Mouse (Mus musculus): ENCODE data around the gene Nit1. TPM values are rescaled to one million over a fixed set of nuclear protein-coding genes. Genes with fewer than 3 reads are reported as not detected.

Nit1 gene
- total and polyA plus RNA-seq, 2 experiments from 2014 or later, result 31.4 to 39.6 TPM

GRCm38 (mm10) chr1:171288328-171288727 is 57.1 kb downstream of the Nit1 start:
- H3K9ac ChIP-seq (replicated peaks; ENCODE audit: low read depth, low read length), result no peak overlapping the region
- no peaks in the 10 kb centered on the region for H3K27me3 ChIP-seq (ENCODE audit: control insufficient read depth, insufficient read depth, low read length)
- H3K36me3 ChIP-seq (replicated peaks; ENCODE audit: control insufficient read depth, insufficient read depth, low read length), result peaks cover 38% of the 10 kb centered on the region
- H3K27ac ChIP-seq (ENCODE audit: low read depth), result no peak overlapping the region
- peak overlapping the region; percentile 95; the same call in 1 of the 2 replicates for H3K4me3 ChIP-seq (ENCODE audit: low read depth, low read length)
- no peaks in the 10 kb centered on the region for H3K9me3 ChIP-seq (replicated peaks; ENCODE audit: control insufficient read depth, low read length)
- TF ChIP-seq CTCF (IDR thresholded peaks at IDR 0.05; ENCODE audit: low read depth) (no peak), EP300 (IDR thresholded peaks at IDR 0.05; ENCODE audit: low read depth) (no peak)
- peaks cover 8% of the 10 kb centered on the region; the same call in 1 of the 2 replicates for H3K4me1 ChIP-seq (ENCODE audit: control insufficient read depth, insufficient read depth)
- ATAC-seq (ENCODE audit: insufficient read depth, low read depth) (no peak), DNase-seq (ENCODE audit: low spot score) (no peak)
- WGBS, result 70% methylated on average over 4 of the region's 4 CpGs
- H3K4me2 ChIP-seq (ENCODE audit: low read depth, low read length), result peak overlapping the region; percentile 84; the same call in 1 of the 2 replicates

Other genes starting within 250 kb of the Nit1 start
- 3.7 TPM in 1 of 2 replicates, not detected in the other for gene Cfap126, start 231.7 kb downstream of the Nit1 start, total RNA-seq (2014; rRNA removed; ENCODE audit: low replicate concordance)
- gene Cfap126, start 231.7 kb downstream of the Nit1 start, polyA plus RNA-seq (2015; fragmentation: Nextera tagmentation; extraction: Ambion mirVana), result 2.2 and 3.5 TPM in 2 replicates
- 875 and 891 TPM in 2 replicates for gene Sdhc, start 195.0 kb downstream of the Nit1 start, total RNA-seq (2014; rRNA removed; ENCODE audit: low replicate concordance)
- 754 and 772 TPM in 2 replicates for gene Sdhc, start 195.0 kb downstream of the Nit1 start, polyA plus RNA-seq (2015; fragmentation: Nextera tagmentation; extraction: Ambion mirVana)
- 1.6 and 2.0 TPM in 2 replicates for gene Mpz, start 194.9 kb downstream of the Nit1 start, total RNA-seq (2014; rRNA removed; ENCODE audit: low replicate concordance)
- gene Mpz, start 194.9 kb downstream of the Nit1 start, polyA plus RNA-seq (2015; fragmentation: Nextera tagmentation; extraction: Ambion mirVana), result 0.05 and 0.49 TPM in 2 replicates
- 40.2 and 48.7 TPM in 2 replicates for gene Pcp4l1, start 149.4 kb downstream of the Nit1 start, total RNA-seq (2014; rRNA removed; ENCODE audit: low replicate concordance)
- 161 and 164 TPM in 2 replicates for gene Pcp4l1, start 149.4 kb downstream of the Nit1 start, polyA plus RNA-seq (2015; fragmentation: Nextera tagmentation; extraction: Ambion mirVana)
- not detected in 2 replicates for gene Nr1i3, start 131.7 kb downstream of the Nit1 start, total RNA-seq (2014; rRNA removed; ENCODE audit: low replicate concordance)
- gene Nr1i3, start 131.7 kb downstream of the Nit1 start, polyA plus RNA-seq (2015; fragmentation: Nextera tagmentation; extraction: Ambion mirVana), result 0.27 and 0.30 TPM in 2 replicates
- 82.0 and 97.7 TPM in 2 replicates for gene Tomm40l, start 123.1 kb downstream of the Nit1 start, total RNA-seq (2014; rRNA removed; ENCODE audit: low replicate concordance)
- 56.0 and 64.6 TPM in 2 replicates for gene Tomm40l, start 123.1 kb downstream of the Nit1 start, polyA plus RNA-seq (2015; fragmentation: Nextera tagmentation; extraction: Ambion mirVana)
- gene Apoa2, start 120.6 kb downstream of the Nit1 start, total RNA-seq (2014; rRNA removed; ENCODE audit: low replicate concordance), result 14.5 TPM in 1 of 2 replicates, not detected in the other
- gene Apoa2, start 120.6 kb downstream of the Nit1 start, polyA plus RNA-seq (2015; fragmentation: Nextera tagmentation; extraction: Ambion mirVana), result 4.0 and 4.5 TPM in 2 replicates
- gene Fcer1g, start 111.3 kb downstream of the Nit1 start, total RNA-seq (2014; rRNA removed; ENCODE audit: low replicate concordance), result 22.7 and 60.5 TPM in 2 replicates
- gene Fcer1g, start 111.3 kb downstream of the Nit1 start, polyA plus RNA-seq (2015; fragmentation: Nextera tagmentation; extraction: Ambion mirVana), result 24.6 TPM in 2 replicates
- 4.1 and 5.5 TPM in 2 replicates for gene Adamts4, start 95.2 kb downstream of the Nit1 start, total RNA-seq (2014; rRNA removed; ENCODE audit: low replicate concordance)
- gene Adamts4, start 95.2 kb downstream of the Nit1 start, polyA plus RNA-seq (2015; fragmentation: Nextera tagmentation; extraction: Ambion mirVana), result 3.8 and 3.9 TPM in 2 replicates
- 962 and 1,127 TPM in 2 replicates for gene Ndufs2, start 94.3 kb downstream of the Nit1 start, total RNA-seq (2014; rRNA removed; ENCODE audit: low replicate concordance)
- 998 and 1,009 TPM in 2 replicates for gene Ndufs2, start 94.3 kb downstream of the Nit1 start, polyA plus RNA-seq (2015; fragmentation: Nextera tagmentation; extraction: Ambion mirVana)
- gene B4galt3, start 75.3 kb downstream of the Nit1 start, total RNA-seq (2014; rRNA removed; ENCODE audit: low replicate concordance), result 28.9 and 55.0 TPM in 2 replicates
- gene B4galt3, start 75.3 kb downstream of the Nit1 start, polyA plus RNA-seq (2015; fragmentation: Nextera tagmentation; extraction: Ambion mirVana), result 32.6 and 34.3 TPM in 2 replicates
- gene Ppox, start 64.5 kb downstream of the Nit1 start, total RNA-seq (2014; rRNA removed; ENCODE audit: low replicate concordance), result 32.7 and 52.4 TPM in 2 replicates
- 24.3 and 24.6 TPM in 2 replicates for gene Ppox, start 64.5 kb downstream of the Nit1 start, polyA plus RNA-seq (2015; fragmentation: Nextera tagmentation; extraction: Ambion mirVana)
- gene Usp21, start 57.7 kb downstream of the Nit1 start, total RNA-seq (2014; rRNA removed; ENCODE audit: low replicate concordance), result 20.0 and 27.3 TPM in 2 replicates
- 30.6 and 32.3 TPM in 2 replicates for gene Usp21, start 57.7 kb downstream of the Nit1 start, polyA plus RNA-seq (2015; fragmentation: Nextera tagmentation; extraction: Ambion mirVana)
- gene Ufc1, start 50.6 kb downstream of the Nit1 start, total RNA-seq (2014; rRNA removed; ENCODE audit: low replicate concordance), result 74.9 and 140 TPM in 2 replicates
- gene Ufc1, start 50.6 kb downstream of the Nit1 start, polyA plus RNA-seq (2015; fragmentation: Nextera tagmentation; extraction: Ambion mirVana), result 109 and 113 TPM in 2 replicates
- 20.8 and 27.1 TPM in 2 replicates for gene Dedd, start 16.5 kb downstream of the Nit1 start, total RNA-seq (2014; rRNA removed; ENCODE audit: low replicate concordance)
- gene Dedd, start 16.5 kb downstream of the Nit1 start, polyA plus RNA-seq (2015; fragmentation: Nextera tagmentation; extraction: Ambion mirVana), result 30.0 and 31.7 TPM in 2 replicates
- 9.3 and 9.7 TPM in 2 replicates for gene Pfdn2, start within 50 bp of the Nit1 start, total RNA-seq (2014; rRNA removed; ENCODE audit: low replicate concordance)
- gene Pfdn2, start within 50 bp of the Nit1 start, polyA plus RNA-seq (2015; fragmentation: Nextera tagmentation; extraction: Ambion mirVana), result 81.8 and 94.7 TPM in 2 replicates
- 0.19 and 3.2 TPM in 2 replicates for gene Klhdc9, start 15.2 kb upstream of the Nit1 start, total RNA-seq (2014; rRNA removed; ENCODE audit: low replicate concordance)
- gene Klhdc9, start 15.2 kb upstream of the Nit1 start, polyA plus RNA-seq (2015; fragmentation: Nextera tagmentation; extraction: Ambion mirVana), result 1.1 TPM in 2 replicates
- gene Nectin4, start 24.5 kb upstream of the Nit1 start, total RNA-seq (2014; rRNA removed; ENCODE audit: low replicate concordance), result 2.7 TPM in 1 of 2 replicates, not detected in the other
- gene Nectin4, start 24.5 kb upstream of the Nit1 start, polyA plus RNA-seq (2015; fragmentation: Nextera tagmentation; extraction: Ambion mirVana), result 0.07 and 0.14 TPM in 2 replicates
- gene Arhgap30, start 43.3 kb upstream of the Nit1 start, total RNA-seq (2014; rRNA removed; ENCODE audit: low replicate concordance), result 1.6 and 3.4 TPM in 2 replicates
- 0.52 and 0.79 TPM in 2 replicates for gene Arhgap30, start 43.3 kb upstream of the Nit1 start, polyA plus RNA-seq (2015; fragmentation: Nextera tagmentation; extraction: Ambion mirVana)
- gene Usf1, start 65.7 kb upstream of the Nit1 start, total RNA-seq (2014; rRNA removed; ENCODE audit: low replicate concordance), result 80.2 and 82.0 TPM in 2 replicates
- 47.7 and 48.8 TPM in 2 replicates for gene Usf1, start 65.7 kb upstream of the Nit1 start, polyA plus RNA-seq (2015; fragmentation: Nextera tagmentation; extraction: Ambion mirVana)
- not detected in 2 replicates for gene Tstd1, start 73.2 kb upstream of the Nit1 start, total RNA-seq (2014; rRNA removed; ENCODE audit: low replicate concordance)
- gene Tstd1, start 73.2 kb upstream of the Nit1 start, polyA plus RNA-seq (2015; fragmentation: Nextera tagmentation; extraction: Ambion mirVana), result 1.1 and 2.5 TPM in 2 replicates
- gene F11r, start 91.9 kb upstream of the Nit1 start, total RNA-seq (2014; rRNA removed; ENCODE audit: low replicate concordance), result 45.6 and 75.5 TPM in 2 replicates
- 75.8 and 78.3 TPM in 2 replicates for gene F11r, start 91.9 kb upstream of the Nit1 start, polyA plus RNA-seq (2015; fragmentation: Nextera tagmentation; extraction: Ambion mirVana)
- gene Alyref2, start 157.8 kb upstream of the Nit1 start, total RNA-seq (2014; rRNA removed; ENCODE audit: low replicate concordance), result 8.0 and 10.0 TPM in 2 replicates
- 13.5 and 14.6 TPM in 2 replicates for gene Alyref2, start 157.8 kb upstream of the Nit1 start, polyA plus RNA-seq (2015; fragmentation: Nextera tagmentation; extraction: Ambion mirVana)
- gene Itln1, start 189.6 kb upstream of the Nit1 start, total RNA-seq (2014; rRNA removed; ENCODE audit: low replicate concordance), result not detected in 2 replicates
- gene Itln1, start 189.6 kb upstream of the Nit1 start, polyA plus RNA-seq (2015; fragmentation: Nextera tagmentation; extraction: Ambion mirVana), result not detected in 2 replicates
- 1.0 and 4.0 TPM in 2 replicates for gene Cd244a, start 213.5 kb upstream of the Nit1 start, total RNA-seq (2014; rRNA removed; ENCODE audit: low replicate concordance)
- 0.16 and 0.33 TPM in 2 replicates for gene Cd244a, start 213.5 kb upstream of the Nit1 start, polyA plus RNA-seq (2015; fragmentation: Nextera tagmentation; extraction: Ambion mirVana)

All from heart, postnatal 0 days (tissue).